ENCODE assay signal across 22 mouse cellular contexts in genomic region chr15:12588661-12589060, GRCm38 (mm10).
DNase-seq lines count a peak whose midpoint lies in the region; ATAC-seq lines count a peak whose summit lies in the region.
"Had no signal": no experiment of that assay in that cellular context is flagged by ENCODE, and none has a peak within 500 bp of the region (broad histone marks: within the 10 kb centered on the region; RNA-seq: fewer than 3 reads in every experiment).

No protein-coding gene starts in this region.

- no peak overlapping the region for H3K4me3 ChIP-seq in heart, embryonic 14.5 days (ENCODE audit: control insufficient read depth in 1 of 2, insufficient read depth in 1 of 2, low read depth in 1 of 2, low read length in 2 of 2)
- no peak overlapping the region for H3K4me3 ChIP-seq in liver, embryonic 11.5 days (ENCODE audit: low read depth, low read length)
- H3K4me3 ChIP-seq: embryonic facial prominence, embryonic 13.5 days; forebrain, embryonic 13.5 days; hindbrain, embryonic 15.5 days; limb, embryonic 15.5 days; midbrain, embryonic 12.5 days; neural tube, embryonic 15.5 days had no signal

- peak overlapping the region; percentile 16 to 26; a peak in 2 of 4 replicates for H3K27ac ChIP-seq in heart, embryonic 14.5 days (replicated peaks in 1 of 2; ENCODE audit: control insufficient read depth in 1 of 2, insufficient read depth in 1 of 2, low read depth in 2 of 2, low read length in 2 of 2)
- no peak overlapping the region for H3K27ac ChIP-seq in liver, embryonic 11.5 days (ENCODE audit: low read depth, low read length)
- H3K27ac ChIP-seq: embryonic facial prominence, embryonic 13.5 days; forebrain, embryonic 13.5 days; hindbrain, embryonic 15.5 days; limb, embryonic 15.5 days; midbrain, embryonic 12.5 days; neural tube, embryonic 15.5 days; stomach, postnatal 0 days had no signal

- no peak overlapping the region for H3K9ac ChIP-seq in heart, embryonic 14.5 days (ENCODE audit: low read length)
- H3K9ac ChIP-seq in liver, embryonic 11.5 days (ENCODE audit: low read depth, low read length) = no peak overlapping the region
- H3K9ac ChIP-seq: embryonic facial prominence, embryonic 13.5 days; forebrain, embryonic 13.5 days; hindbrain, embryonic 15.5 days; limb, embryonic 15.5 days; midbrain, embryonic 12.5 days; neural tube, embryonic 15.5 days had no signal

- WGBS in heart, embryonic 14.5 days = 54% methylated on average over 3 of the region's 3 CpGs
- WGBS in liver, embryonic 11.5 days = 78% methylated on average over 3 of the region's 3 CpGs

- DNase-seq in heart, postnatal 10 days = no peak
- peak; percentile 70 for DNase-seq in 416B (ENCODE audit: low read depth)
- peak; percentile 16 for DNase-seq in CD4-positive, CD25-positive, alpha-beta regulatory T cell, adult 2 months (ENCODE audit: low read depth, low spot score)
- no peak for DNase-seq in liver, embryonic 11.5 days (ENCODE audit: low spot score)
- DNase-seq in cerebellum, adult 9-10 months = no peak
- DNase-seq: adrenal gland, postnatal 36 days; cerebellum, adult 11 months; cerebellum, postnatal 14 days; gastrocnemius, postnatal 25 days; kidney, adult 9 months; kidney, postnatal 14 days; layer of hippocampus, postnatal 36 days had no signal

- H3K36me3 ChIP-seq in heart, embryonic 14.5 days (ENCODE audit: control insufficient read depth, insufficient read depth, low read length) = peaks cover 8% of the 10 kb centered on the region; the same call in 1 of the 2 replicates
- no peaks in the 10 kb centered on the region for H3K36me3 ChIP-seq in liver, embryonic 11.5 days (ENCODE audit: control insufficient read depth, insufficient read depth, low read length)
- H3K36me3 ChIP-seq: hindbrain, embryonic 15.5 days; limb, embryonic 15.5 days; midbrain, embryonic 12.5 days; neural tube, embryonic 15.5 days had no signal

- H3K27me3 ChIP-seq in heart, embryonic 14.5 days (ENCODE audit: control insufficient read depth, insufficient read depth, low read length) = no peaks in the 10 kb centered on the region
- H3K27me3 ChIP-seq in liver, embryonic 11.5 days (replicated peaks; ENCODE audit: control insufficient read depth, insufficient read depth, low read length) = no peaks in the 10 kb centered on the region
- H3K27me3 ChIP-seq: forebrain, embryonic 13.5 days; hindbrain, embryonic 15.5 days; midbrain, embryonic 12.5 days; neural tube, embryonic 15.5 days had no signal

- H3K9me3 ChIP-seq in heart, embryonic 14.5 days (ENCODE audit: control insufficient read depth, low read length) = no peaks in the 10 kb centered on the region
- H3K9me3 ChIP-seq in liver, embryonic 11.5 days (ENCODE audit: control insufficient read depth, low read length) = no peaks in the 10 kb centered on the region
- H3K9me3 ChIP-seq: embryonic facial prominence, embryonic 13.5 days; forebrain, embryonic 13.5 days; hindbrain, embryonic 15.5 days; limb, embryonic 15.5 days; midbrain, embryonic 12.5 days; neural tube, embryonic 15.5 days had no signal

- intact Hi-C loops in heart, postnatal 10 days (cut with DNase I) = loop anchor here (5.0 kb wide), 1 partner anchor 64 kb away; no protein-coding TSS in a partner anchor

- peaks cover 4 to 12% of the 10 kb centered on the region in 2 experiments; a peak in 3 of 4 replicates for H3K4me1 ChIP-seq in heart, embryonic 14.5 days (ENCODE audit: control insufficient read depth in 2 of 2, insufficient read depth in 2 of 2, low read length in 2 of 2)
- H3K4me1 ChIP-seq in liver, embryonic 11.5 days (replicated peaks; ENCODE audit: control insufficient read depth, insufficient read depth, low read length) = no peaks in the 10 kb centered on the region
- H3K4me1 ChIP-seq: forebrain, embryonic 13.5 days; hindbrain, embryonic 15.5 days; midbrain, embryonic 12.5 days had no signal

- no peak overlapping the region for H3K4me2 ChIP-seq in heart, embryonic 14.5 days (ENCODE audit: low read length)
- no peak overlapping the region for H3K4me2 ChIP-seq in liver, embryonic 11.5 days
- H3K4me2 ChIP-seq: embryonic facial prominence, embryonic 13.5 days; forebrain, embryonic 13.5 days; hindbrain, embryonic 15.5 days; limb, embryonic 15.5 days; midbrain, embryonic 12.5 days; neural tube, embryonic 15.5 days had no signal

- no peak for ATAC-seq in heart, embryonic 14.5 days (ENCODE audit: insufficient number of reproducible peaks, insufficient read depth, low FRiP score, low read depth)
- ATAC-seq in inflammation-experienced regulatory T-cells, adult 6 months = peak; percentile 66
- no peak for ATAC-seq in liver, embryonic 11.5 days (replicated peaks; ENCODE audit: low FRiP score)
- ATAC-seq: forebrain, embryonic 13.5 days; intestine, embryonic 16.5 days had no signal

Comparison
In these comparisons a context has a peak if more than half of its experiments do, and no peak if none do; other contexts are left out.
1. DNase-seq: peak in 416B (single experiment) and CD4-positive, CD25-positive, alpha-beta regulatory T cell, adult 2 months (single experiment); none in heart, postnatal 10 days (0 of 2), liver, embryonic 11.5 days (single experiment) and cerebellum, adult 9-10 months (single experiment).